Mouse (Mus musculus): Measurements from ENCODE around the gene Cypt2. TPM values are rescaled to one million over a fixed set of nuclear protein-coding genes. Genes with fewer than 3 reads are reported as not detected.
"Not testable (repeated sequence)": the region's sequence is repeated elsewhere in the genome, so short reads cannot be mapped to it uniquely, and the experiment has no call there.

Cypt2 gene
- total RNA-seq (2012; rRNA removed) (not detected in 2 replicates), polyA plus RNA-seq (2012; ENCODE audit: insufficient read depth in 1 of 2, insufficient read length in 2 of 2, low read depth in 1 of 2, low replicate concordance in 2 of 2, missing spikeins in 1 of 2) (not detected)

- not testable (repeated sequence) for H3K9ac ChIP-seq (ENCODE audit: control insufficient read depth, low read depth, low read length, poor library complexity, severe bottlenecking); H3K27me3 ChIP-seq (ENCODE audit: control insufficient read depth in 1 of 2, insufficient read depth in 2 of 2, low read length in 2 of 2); H3K79me2 ChIP-seq (ENCODE audit: control insufficient read depth, insufficient read depth, low read length, poor library complexity); H3K9me3 ChIP-seq (replicated peaks; ENCODE audit: insufficient read depth, low read length); H3K27ac ChIP-seq (ENCODE audit: control insufficient read depth, low read depth, low read length); H3K36me3 ChIP-seq (ENCODE audit: control insufficient read depth in 1 of 2, insufficient read depth in 2 of 2, low read length in 2 of 2); H3K4me3 ChIP-seq (ENCODE audit: control insufficient read depth in 1 of 2, insufficient read depth in 1 of 2, low read depth in 2 of 2, low read length in 2 of 2); H3K4me1 ChIP-seq (ENCODE audit: control insufficient read depth in 1 of 2, insufficient read depth in 2 of 2, low read length in 2 of 2); DNase-seq (ENCODE audit: low read depth, low spot score)
Measured at GRCm38 (mm10) chrX:105499472-105499871, at the start of gene Cypt2. Gene Cypt2 (plus strand): TSS chrX:105499772.

GRCm38 (mm10) chrX:105546234-105546633 is 46.7 kb downstream of the Cypt2 start:
- Histone ChIP-seq H3K4me1 (ENCODE audit: control insufficient read depth in 1 of 2, insufficient read depth in 2 of 2, low read length in 2 of 2) (no peaks in the 10 kb centered on the region), H3K27ac (ENCODE audit: control insufficient read depth, low read depth, low read length) (no peak overlapping the region), H3K79me2 (ENCODE audit: control insufficient read depth, insufficient read depth, low read length, poor library complexity) (no peaks in the 10 kb centered on the region), H3K27me3 (ENCODE audit: control insufficient read depth in 1 of 2, insufficient read depth in 2 of 2, low read length in 2 of 2) (no peaks in the 10 kb centered on the region), H3K4me3 (ENCODE audit: control insufficient read depth in 1 of 2, insufficient read depth in 1 of 2, low read depth in 2 of 2, low read length in 2 of 2) (no peak overlapping the region), H3K9me3 (replicated peaks; ENCODE audit: insufficient read depth, low read length) (no peaks in the 10 kb centered on the region), H3K9ac (ENCODE audit: control insufficient read depth, low read depth, low read length, poor library complexity, severe bottlenecking) (no peak overlapping the region), H3K36me3 (ENCODE audit: control insufficient read depth in 1 of 2, insufficient read depth in 2 of 2, low read length in 2 of 2) (no peaks in the 10 kb centered on the region)
- no peak for DNase-seq (ENCODE audit: low read depth, low spot score)
- no peak for TF ChIP-seq ZNF384 (IDR thresholded peaks at IDR 0.05; ENCODE audit: low read depth, low read length)
